Mouse (Mus musculus): ENCODE results near the gene Myl6b.

Myl6b gene

DNA sequence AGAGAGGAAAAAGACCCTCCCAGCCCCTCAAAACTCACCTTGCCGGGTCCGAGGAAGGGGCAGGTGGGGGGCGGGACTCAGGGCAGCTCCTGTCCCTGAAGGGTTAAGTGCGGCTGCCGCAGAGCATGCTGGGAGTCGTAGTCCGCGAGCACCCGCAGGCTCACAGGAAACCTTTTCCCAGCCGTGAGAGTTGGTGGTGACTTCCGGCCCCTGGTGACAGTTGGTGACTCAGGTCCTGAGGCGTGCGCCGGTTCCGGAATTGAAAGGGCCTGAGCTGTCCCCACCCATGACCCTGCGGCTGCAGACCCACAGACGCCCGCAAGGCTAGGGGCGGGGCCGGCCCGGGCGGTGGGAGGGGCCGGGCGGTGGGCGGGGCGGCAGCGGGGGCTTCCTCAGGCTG is at the start of gene Myl6b:
TSS of gene Myl6b (minus strand) at position 96 of the 400 bp plus-strand sequence.
- DNase-seq (ENCODE audit: low spot score), result peak; percentile 97

DNA sequence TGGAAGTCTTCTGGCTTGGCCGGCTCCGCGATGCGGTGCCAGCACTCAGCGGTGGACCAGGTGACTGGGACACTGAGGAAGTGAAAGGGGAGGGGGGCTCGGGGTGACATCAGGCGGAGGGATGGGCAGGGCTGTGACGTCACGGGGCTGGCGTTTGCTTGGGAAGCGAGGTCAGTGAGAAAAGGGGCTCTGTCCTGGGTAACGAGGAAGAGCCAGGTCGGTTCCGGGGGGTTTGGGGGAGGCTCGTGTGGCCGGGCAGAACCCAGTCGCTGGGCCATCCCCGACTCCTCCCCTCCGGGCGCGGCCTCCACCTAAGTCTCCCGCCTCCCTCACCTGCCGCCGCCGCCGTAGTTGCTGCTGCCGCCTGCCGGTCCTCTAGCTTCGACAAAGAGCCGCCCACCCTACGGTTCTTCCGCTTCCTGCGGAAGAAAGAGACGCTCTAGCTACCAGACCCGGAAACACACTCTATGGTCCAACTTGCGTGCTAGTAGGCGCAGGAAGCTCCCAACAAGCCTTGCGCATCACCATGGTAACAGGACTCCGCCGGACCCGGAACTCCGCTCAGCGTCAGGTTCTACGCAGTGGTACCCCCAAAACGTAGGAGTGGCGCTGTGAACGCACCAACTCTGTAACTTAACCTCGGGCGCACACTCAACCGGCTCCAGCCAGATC is 49.0 kb upstream of the Myl6b start, which contains the start of gene Zc3h10:
TSS of gene Zc3h10 (minus strand) at position 414 of the 672 bp plus-strand sequence.
- peak; percentile 97 for DNase-seq (ENCODE audit: low spot score)

DNA sequence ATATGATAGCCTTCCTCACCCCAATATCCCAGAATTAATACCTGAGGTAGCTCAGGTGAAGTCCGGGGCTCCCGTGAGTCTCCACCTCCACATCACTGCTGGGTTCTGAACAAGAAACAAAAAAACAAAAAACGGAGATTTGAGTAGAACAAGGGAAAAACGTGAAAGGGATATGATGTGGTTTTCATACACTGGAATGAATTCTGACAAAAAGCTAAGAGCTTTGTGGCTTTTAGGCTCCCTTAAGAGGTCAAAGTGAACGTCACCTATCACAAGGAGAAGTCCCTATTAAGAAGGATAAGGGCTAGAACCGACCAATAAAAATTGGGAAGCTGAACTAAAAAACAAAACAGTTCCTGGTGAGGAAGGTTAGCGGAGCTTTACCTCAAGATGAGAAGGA is 48.3 kb upstream of the Myl6b start:
- DNase-seq (ENCODE audit: low spot score), result no peak

- DNase-seq (ENCODE audit: low spot score), result peak; percentile 77
Observed at GRCm38 (mm10) chr10:128546361-128546760, 47.9 kb upstream of the Myl6b start.

DNA sequence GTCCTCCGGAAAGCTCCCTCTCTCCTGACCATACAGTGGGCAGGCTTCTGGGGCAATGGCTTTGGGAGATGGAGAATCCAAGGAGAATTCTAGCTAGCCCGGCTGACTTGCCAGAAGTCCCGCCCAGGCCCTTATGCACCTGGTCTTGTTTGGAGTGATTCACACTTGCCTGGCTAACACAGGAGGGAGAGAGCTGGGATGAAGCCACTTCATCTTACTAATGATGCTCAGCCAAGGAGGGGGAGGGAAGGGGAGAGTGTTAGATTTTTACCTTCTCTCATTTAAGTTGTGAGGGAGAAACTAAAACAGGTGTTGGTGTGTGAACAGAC is 47.0 kb upstream of the Myl6b start:
- DNase-seq (ENCODE audit: low spot score), result no peak

DNA sequence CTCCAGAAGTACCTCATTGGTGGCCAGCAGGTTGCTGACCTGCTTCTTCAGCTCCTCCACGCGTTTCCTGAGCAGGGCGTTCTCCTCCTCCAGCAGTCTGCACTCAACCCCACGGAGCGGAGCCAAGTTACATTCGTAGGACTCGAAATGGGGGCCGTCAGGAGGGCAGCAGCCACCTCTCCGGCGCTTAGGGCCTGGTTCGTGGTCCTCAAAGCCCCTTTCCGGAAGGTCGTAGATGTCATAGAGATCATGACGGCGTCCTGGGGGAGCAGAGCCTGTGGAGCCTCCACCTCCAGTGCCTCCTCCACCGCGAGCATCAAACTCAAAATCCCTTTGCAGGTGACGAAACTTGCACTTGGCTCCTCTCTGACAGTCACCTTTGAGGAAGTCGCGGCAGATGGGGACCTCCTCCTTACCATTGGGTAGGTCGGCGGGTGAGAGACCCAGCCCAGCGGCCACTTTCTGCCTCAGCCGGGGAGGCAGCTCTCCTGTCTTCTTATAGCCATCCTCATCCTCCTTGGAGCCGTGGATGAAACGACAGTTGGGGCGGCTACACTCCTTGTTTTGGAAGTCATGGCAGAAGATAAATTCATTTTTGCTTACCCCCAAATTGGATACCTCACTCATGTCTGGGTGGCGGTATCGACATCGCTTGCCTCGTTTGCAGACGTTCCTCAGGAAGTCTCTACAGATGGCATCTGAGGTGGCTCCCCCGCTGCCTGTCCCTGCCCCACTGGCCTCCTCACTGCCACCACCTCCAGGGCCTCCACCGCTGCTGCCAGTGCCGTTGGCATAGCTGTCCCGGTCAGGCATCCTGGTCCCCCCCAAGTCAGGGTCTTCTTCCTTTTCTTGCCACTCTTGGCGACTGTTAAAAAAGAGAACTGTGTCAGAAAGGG is 46.4 kb upstream of the Myl6b start:
- DNase-seq (ENCODE audit: low spot score), result no peak

- no peak for DNase-seq (ENCODE audit: low spot score)
Observed at GRCm38 (mm10) chr10:128544151-128544657, 45.7 kb upstream of the Myl6b start.

DNA sequence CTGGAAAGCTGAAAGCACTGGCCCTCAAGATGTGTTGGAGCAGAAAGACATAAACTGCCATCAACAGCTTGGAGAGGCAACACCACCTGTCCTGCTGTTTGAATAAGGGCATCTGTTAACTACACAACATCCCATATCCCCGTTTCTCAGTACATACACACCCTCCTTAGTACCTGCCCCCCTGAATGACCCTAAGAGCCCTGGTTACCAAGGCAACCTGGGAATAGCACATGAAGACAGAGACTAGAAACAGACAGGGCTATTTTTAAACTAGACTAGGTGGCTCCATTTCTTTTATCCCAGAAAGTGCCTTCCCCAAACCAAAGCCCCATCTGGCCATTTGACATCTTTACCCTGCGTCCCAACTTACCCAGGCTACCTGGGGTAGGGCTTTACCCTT is 44.6 kb upstream of the Myl6b start:
- DNase-seq (ENCODE audit: low spot score), result no peak

- no peak for DNase-seq (ENCODE audit: low spot score)
Observed at GRCm38 (mm10) chr10:128538340-128538870, 39.9 kb upstream of the Myl6b start.

GRCm38 (mm10) chr10:128536266-128536940 is 37.9 kb upstream of the Myl6b start:
- peak; percentile 92 for DNase-seq (ENCODE audit: low spot score)

DNA sequence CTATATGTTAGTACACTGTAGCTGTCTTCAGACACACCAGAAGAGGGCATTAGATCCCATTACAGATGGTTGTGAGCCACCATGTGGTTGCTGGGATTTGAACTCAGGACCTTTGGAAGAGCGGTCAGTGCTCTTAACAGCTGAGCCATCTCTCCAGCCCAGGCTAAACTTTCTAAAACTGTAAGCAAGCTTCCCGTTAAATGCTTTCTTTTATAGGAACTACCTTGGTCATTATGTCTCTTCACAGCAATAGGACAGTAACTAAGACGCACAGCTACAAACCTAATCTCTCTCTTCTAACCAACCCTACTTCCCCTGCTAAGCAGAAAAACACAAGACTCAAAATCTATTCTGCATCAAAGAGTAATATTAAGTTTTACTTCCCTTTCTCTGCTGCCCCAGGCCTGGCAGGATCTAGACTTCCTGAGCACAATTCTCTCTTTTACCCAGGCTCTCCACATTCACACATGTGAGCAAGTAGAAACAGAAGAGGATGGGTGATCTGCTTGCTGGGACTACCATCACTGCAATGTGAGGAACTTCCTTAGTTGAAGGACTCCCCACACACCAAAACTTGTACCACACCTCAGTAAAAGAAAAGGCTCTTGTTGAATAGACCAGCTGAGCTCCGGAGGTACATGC is 37.3 kb upstream of the Myl6b start:
- DNase-seq (ENCODE audit: low spot score), result no peak

DNA sequence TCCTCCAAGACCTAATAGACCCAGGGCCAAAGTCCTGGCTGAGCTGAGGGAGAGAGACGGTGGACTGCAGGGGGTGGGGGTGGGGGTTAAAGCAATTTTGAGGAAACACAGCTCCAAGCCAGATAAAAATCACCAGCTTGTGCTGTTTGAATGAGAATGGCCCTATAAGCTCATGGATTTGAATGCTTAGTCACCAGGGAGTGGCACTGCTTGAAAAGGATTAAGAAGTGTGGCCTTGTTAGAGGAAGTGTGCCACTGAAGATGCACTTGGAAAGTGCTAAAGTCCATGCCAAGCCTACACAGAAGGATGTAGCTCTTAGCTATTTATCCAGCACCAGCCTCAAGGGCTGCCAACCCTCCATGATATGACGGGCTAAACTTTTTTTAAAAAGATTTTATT is 36.7 kb upstream of the Myl6b start:
- DNase-seq (ENCODE audit: low spot score), result no peak

- DNase-seq (ENCODE audit: low spot score), result no peak
Observed at GRCm38 (mm10) chr10:128526366-128527356, 28.2 kb upstream of the Myl6b start.

- DNase-seq (ENCODE audit: low spot score), result peak; percentile 99
Observed at GRCm38 (mm10) chr10:128525671-128526308, 27.3 kb upstream of the Myl6b start, which contains the start of gene Esyt1. TSS of gene Esyt1 (minus strand) at chr10:128525871.

DNA sequence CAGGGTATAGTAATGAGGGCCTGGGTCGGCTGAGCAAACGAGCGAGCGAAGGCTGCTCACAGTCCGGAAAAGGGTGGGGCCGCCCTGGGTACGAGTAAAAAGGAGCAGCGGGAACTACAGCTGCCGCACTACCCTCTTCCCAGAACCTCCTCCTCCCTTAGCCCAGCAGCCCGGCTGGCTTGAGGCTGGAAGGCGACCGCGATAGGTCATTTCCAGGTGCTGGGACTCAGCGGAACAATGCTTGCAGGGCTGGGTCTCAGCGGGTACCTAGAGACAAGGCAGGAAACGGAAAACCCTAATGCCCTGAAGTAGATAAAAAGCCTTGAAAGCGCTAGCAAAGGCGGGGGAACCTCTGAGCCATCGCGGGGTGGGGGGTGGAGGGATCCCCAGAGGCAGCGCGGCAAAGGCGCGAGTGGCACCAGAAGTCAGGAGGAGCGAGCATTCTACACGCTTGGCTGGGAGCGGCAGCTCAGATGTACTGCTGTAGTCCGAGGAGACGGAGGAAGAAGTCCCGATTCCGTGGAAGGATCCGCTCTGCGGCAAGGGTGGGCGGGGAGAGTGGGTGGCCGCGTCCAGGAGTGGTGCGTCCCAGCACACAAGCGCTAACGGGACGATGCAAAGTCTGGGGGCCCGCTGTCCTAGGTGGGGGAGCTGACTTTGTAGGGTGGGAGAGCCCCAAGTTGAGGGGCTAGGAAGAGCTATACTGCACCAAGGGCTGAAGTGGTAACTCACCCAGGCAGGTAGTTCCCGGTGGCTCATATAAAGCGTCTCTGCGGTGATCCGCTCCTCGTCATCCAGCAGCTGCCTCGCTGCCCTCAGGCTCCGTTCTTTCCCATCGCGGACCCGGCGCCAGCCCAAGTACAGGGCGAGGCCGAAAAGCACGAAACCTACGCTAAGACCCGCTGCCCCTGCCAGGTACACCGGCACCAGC is 26.5 kb upstream of the Myl6b start:
- peak; percentile 40 for DNase-seq (ENCODE audit: low spot score)

- no peak for DNase-seq (ENCODE audit: low spot score)
Observed at GRCm38 (mm10) chr10:128524111-128524731, 25.7 kb upstream of the Myl6b start.

DNA sequence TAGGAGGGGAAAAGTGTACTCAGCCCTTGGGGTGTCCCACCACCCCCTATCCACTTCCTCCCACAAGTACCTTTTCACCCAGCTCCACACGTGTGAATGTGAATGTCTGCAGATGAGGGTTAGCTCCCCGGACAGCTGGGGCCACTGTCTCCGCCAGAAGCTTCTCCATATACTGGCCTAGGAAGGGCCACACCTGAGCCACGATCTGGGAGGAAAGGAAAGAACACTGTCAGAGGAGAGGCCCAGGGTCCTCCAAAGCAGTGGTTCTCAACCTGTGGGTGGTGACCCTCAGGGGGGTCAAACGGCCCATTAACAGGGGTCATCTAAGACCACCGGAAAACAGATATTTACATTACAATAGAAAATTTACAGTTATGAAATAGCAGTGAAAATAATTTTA is 23.9 kb upstream of the Myl6b start:
- no peak for DNase-seq (ENCODE audit: low spot score)

- no peak for DNase-seq (ENCODE audit: low spot score)
Observed at GRCm38 (mm10) chr10:128520591-128520990, 22.1 kb upstream of the Myl6b start.
